Mouse (Mus musculus): ENCODE measurements around the gene Serpinb9e. TPM values are rescaled to one million over a fixed set of nuclear protein-coding genes. Genes with fewer than 3 reads are reported as not detected.
"Not testable (repeated sequence)": the region's sequence is repeated elsewhere in the genome, so short reads cannot be mapped to it uniquely, and the experiment has no call there.

Gene Serpinb9e
- not detected in 2 replicates for polyA plus RNA-seq (2012; rRNA removed)

- H3K27me3 ChIP-seq (ENCODE audit: control insufficient read depth, insufficient read depth, low read length); H3K36me3 ChIP-seq (ENCODE audit: control insufficient read depth, insufficient read depth, low read length); H3K4me3 ChIP-seq (ENCODE audit: extremely low read depth, insufficient read depth, insufficient read length); DNase-seq (ENCODE audit: low read depth in 1 of 2, low spot score in 2 of 2); H3K27ac ChIP-seq (ENCODE audit: insufficient read depth, low read length); H3K4me1 ChIP-seq (ENCODE audit: control insufficient read depth, insufficient read depth, insufficient read length): not testable (repeated sequence)
- 82% methylated on average over 2 of the region's 2 CpGs for WGBS
Measured at GRCm38 (mm10) chr13:33249312-33249711, at the start of gene Serpinb9e. Serpinb9e (plus strand) TSS chr13:33249612.

GRCm38 (mm10) chr13:33199740-33200139, 49.7 kb upstream of the Serpinb9e start:
- H3K27me3 ChIP-seq (ENCODE audit: control insufficient read depth, insufficient read depth, low read length), result no peaks in the 10 kb centered on the region
- no peak overlapping the region for H3K27ac ChIP-seq (ENCODE audit: insufficient read depth, low read length)
- H3K4me1 ChIP-seq (ENCODE audit: control insufficient read depth, insufficient read depth, insufficient read length), result no peaks in the 10 kb centered on the region
- 64% methylated on average over 2 of the region's 2 CpGs for WGBS
- no peak for DNase-seq (ENCODE audit: low read depth in 1 of 2, low spot score in 2 of 2)
- H3K4me3 ChIP-seq (ENCODE audit: extremely low read depth, insufficient read depth, insufficient read length), result no peak overlapping the region
- H3K36me3 ChIP-seq (ENCODE audit: control insufficient read depth, insufficient read depth, low read length), result no peaks in the 10 kb centered on the region
- no peak for TF ChIP-seq POLR2A (IDR thresholded peaks at IDR 0.05; ENCODE audit: low read depth, low read length)
- no peak for TF ChIP-seq CTCF (IDR thresholded peaks at IDR 0.05; ENCODE audit: extremely low read depth, insufficient read depth, insufficient read length, insufficient replicate concordance)

- not testable (repeated sequence) for H3K27me3 ChIP-seq (ENCODE audit: control insufficient read depth, insufficient read depth, low read length); H3K4me1 ChIP-seq (ENCODE audit: control insufficient read depth, insufficient read depth, insufficient read length); H3K4me3 ChIP-seq (ENCODE audit: extremely low read depth, insufficient read depth, insufficient read length); DNase-seq (ENCODE audit: low read depth in 1 of 2, low spot score in 2 of 2); H3K27ac ChIP-seq (ENCODE audit: insufficient read depth, low read length); H3K36me3 ChIP-seq (ENCODE audit: control insufficient read depth, insufficient read depth, low read length)
- 85% methylated on average over 4 of the region's 4 CpGs for WGBS
Measured at GRCm38 (mm10) chr13:33308631-33309030, 59.2 kb downstream of the Serpinb9e start.

Other genes with a start within 250 kb of the Serpinb9e start
- 5.8 and 7.0 TPM in 2 replicates for gene Serpinb9, start 246.4 kb upstream of the Serpinb9e start, polyA plus RNA-seq (2012; rRNA removed)
- 0.32 and 0.36 TPM in 2 replicates for gene Serpinb9b, start 222.2 kb upstream of the Serpinb9e start, polyA plus RNA-seq (2012; rRNA removed)
- 0.06 and 0.21 TPM in 2 replicates for gene Serpinb1b, start 171.0 kb upstream of the Serpinb9e start, polyA plus RNA-seq (2012; rRNA removed)
- gene Serpinb9c, start 89.9 kb upstream of the Serpinb9e start, polyA plus RNA-seq (2012; rRNA removed), result not detected in 2 replicates
- not detected in 2 replicates for gene Serpinb9d, start 56.7 kb upstream of the Serpinb9e start, polyA plus RNA-seq (2012; rRNA removed)
- gene Serpinb9f, start 74.5 kb downstream of the Serpinb9e start, polyA plus RNA-seq (2012; rRNA removed), result not detected in 2 replicates
- not detected in 2 replicates for gene Gm11397, start 146.1 kb downstream of the Serpinb9e start, polyA plus RNA-seq (2012; rRNA removed)
- not detected in 2 replicates for gene Serpinb9g, start 235.2 kb downstream of the Serpinb9e start, polyA plus RNA-seq (2012; rRNA removed)

Data from spleen, adult 2 months (tissue).